Mouse (Mus musculus): Measurements from ENCODE around the gene B430306N03Rik. TPM values are rescaled to one million over a fixed set of nuclear protein-coding genes. Genes with fewer than 3 reads are reported as not detected.

B430306N03Rik gene
- polyA plus RNA-seq (2014; fragmentation: Illumina TruSeq; extraction: RNeasy Lipid Tissue Mini Kit (QIAGEN cat#74804); ENCODE audit: low read depth, low replicate concordance) = 0.19 TPM

DNA sequence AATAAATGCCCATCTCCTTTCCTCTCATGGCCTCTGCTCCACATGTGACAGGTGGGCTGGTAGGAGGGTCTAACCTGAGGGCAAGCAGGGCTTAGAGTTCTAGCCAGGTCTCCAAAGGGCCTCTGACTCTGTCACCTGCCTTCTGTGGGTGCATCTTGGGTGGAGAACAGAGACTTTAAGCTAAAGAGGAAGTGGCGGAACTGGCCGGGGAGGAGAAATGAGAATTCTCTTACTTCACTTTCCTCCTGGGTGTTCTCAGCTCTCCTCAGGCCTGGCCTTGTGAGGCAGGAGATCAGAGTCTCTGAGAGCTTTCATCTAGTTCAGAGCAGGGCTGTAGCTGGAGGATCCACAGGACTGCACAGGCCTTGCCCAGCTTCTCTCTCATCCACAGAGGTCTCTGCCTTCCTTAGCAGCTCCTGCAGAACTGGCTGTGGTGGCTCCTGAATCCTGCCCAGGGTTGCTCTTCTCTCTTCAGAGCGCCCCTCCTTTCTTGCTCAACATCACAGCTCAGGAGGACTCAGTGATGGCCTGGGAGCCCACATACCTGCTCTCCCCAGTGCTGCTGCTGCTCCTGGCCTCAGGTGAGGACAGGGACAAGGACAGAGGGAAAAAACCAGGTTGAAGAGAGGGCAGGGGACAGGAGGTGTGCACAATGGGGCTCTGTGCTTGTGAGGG lies at the start of gene B430306N03Rik:
Gene B430306N03Rik (plus strand): TSS at position 237 of the 675 bp plus-strand sequence.

DNA sequence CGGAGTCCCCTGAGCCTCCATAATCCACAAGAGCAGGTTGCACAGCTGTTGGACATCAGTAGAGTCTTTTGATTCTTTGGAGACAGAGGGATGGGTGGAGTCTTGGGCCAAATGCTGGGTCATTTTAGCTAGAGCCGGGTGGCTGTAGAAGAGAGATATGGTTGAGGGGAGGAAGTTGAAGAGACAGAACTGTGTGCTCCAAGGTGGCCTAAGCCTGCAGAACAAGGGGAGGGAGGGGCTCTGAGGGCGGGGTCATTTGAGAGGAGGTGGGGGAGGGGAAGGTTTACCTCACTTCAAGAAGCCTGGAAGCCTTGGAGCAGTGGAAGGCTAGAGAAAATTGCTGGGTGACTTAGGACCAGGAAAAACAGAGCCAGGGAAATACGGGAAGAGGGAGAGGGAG lies 16.7 kb upstream of the B430306N03Rik start, which contains the start of gene Treml2:
Gene Treml2 (plus strand): TSS at position 296 of the 400 bp plus-strand sequence.

DNA sequence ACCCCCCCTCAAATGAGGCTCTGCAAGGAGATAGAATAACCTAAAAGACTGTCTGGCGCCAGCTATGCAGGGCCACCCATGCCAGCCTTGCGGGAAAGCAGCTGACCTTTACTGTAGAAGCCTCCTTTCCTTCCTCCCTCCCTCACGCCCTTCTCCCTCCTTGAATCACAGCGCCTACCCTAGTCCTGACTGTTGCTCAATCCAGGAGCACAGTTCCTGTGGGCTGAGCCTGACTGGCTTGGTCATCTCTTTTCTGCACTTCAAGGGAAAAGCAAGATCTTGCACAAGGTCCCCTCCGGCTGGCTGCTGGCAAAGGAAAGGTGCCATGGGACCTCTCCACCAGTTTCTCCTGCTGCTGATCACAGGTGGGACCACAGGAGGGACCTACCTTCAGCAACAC lies 30.3 kb downstream of the B430306N03Rik start, which contains the start of gene Trem2:
Gene Trem2 (plus strand): TSS at position 171 of the 400 bp plus-strand sequence.

DNA sequence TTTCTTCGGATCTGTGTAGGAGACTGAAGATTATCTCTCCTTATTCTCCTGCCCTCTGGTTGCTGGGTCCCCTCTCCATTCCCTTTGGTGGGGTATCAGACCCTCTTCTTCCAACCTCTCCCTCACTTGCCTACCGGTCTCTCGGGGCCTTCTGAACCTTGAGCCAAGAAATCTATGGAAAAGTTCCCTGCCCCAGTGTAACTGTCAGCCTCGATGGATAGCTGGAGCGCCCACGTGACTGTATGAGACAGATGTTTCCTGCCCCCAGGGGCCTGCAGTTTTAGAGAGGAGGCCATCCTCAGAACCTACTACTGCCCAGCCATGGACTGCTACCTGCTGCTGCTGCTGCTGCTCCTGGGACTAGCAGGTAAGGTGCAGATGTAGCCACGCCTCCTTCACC lies 43.7 kb downstream of the B430306N03Rik start, which contains the start of gene Treml1:
Gene Treml1 (plus strand): TSS at position 301 of the 400 bp plus-strand sequence.

Other genes with a start within 250 kb of the B430306N03Rik start
- not detected for gene 1700067P10Rik, start 226.8 kb upstream of the B430306N03Rik start, polyA plus RNA-seq (2014; fragmentation: Illumina TruSeq; extraction: RNeasy Lipid Tissue Mini Kit (QIAGEN cat#74804); ENCODE audit: low read depth, low replicate concordance)
- not detected for gene 9830107B12Rik, start 169.9 kb upstream of the B430306N03Rik start, polyA plus RNA-seq (2014; fragmentation: Illumina TruSeq; extraction: RNeasy Lipid Tissue Mini Kit (QIAGEN cat#74804); ENCODE audit: low read depth, low replicate concordance)
- gene A530064D06Rik, start 148.9 kb upstream of the B430306N03Rik start, polyA plus RNA-seq (2014; fragmentation: Illumina TruSeq; extraction: RNeasy Lipid Tissue Mini Kit (QIAGEN cat#74804); ENCODE audit: low read depth, low replicate concordance) = 0.47 TPM
- gene Trem1, start 83.4 kb upstream of the B430306N03Rik start, polyA plus RNA-seq (2014; fragmentation: Illumina TruSeq; extraction: RNeasy Lipid Tissue Mini Kit (QIAGEN cat#74804); ENCODE audit: low read depth, low replicate concordance) = not detected
- not detected for gene Trem3, start 68.4 kb upstream of the B430306N03Rik start, polyA plus RNA-seq (2014; fragmentation: Illumina TruSeq; extraction: RNeasy Lipid Tissue Mini Kit (QIAGEN cat#74804); ENCODE audit: low read depth, low replicate concordance)
- 0.41 TPM for gene Treml4, start 51.8 kb upstream of the B430306N03Rik start, polyA plus RNA-seq (2014; fragmentation: Illumina TruSeq; extraction: RNeasy Lipid Tissue Mini Kit (QIAGEN cat#74804); ENCODE audit: low read depth, low replicate concordance)
- 0.79 TPM for gene Treml2, start 16.6 kb upstream of the B430306N03Rik start, polyA plus RNA-seq (2014; fragmentation: Illumina TruSeq; extraction: RNeasy Lipid Tissue Mini Kit (QIAGEN cat#74804); ENCODE audit: low read depth, low replicate concordance)
- 0.13 TPM for gene Trem2, start 30.3 kb downstream of the B430306N03Rik start, polyA plus RNA-seq (2014; fragmentation: Illumina TruSeq; extraction: RNeasy Lipid Tissue Mini Kit (QIAGEN cat#74804); ENCODE audit: low read depth, low replicate concordance)
- gene Treml1, start 43.8 kb downstream of the B430306N03Rik start, polyA plus RNA-seq (2014; fragmentation: Illumina TruSeq; extraction: RNeasy Lipid Tissue Mini Kit (QIAGEN cat#74804); ENCODE audit: low read depth, low replicate concordance) = not detected
- 24.4 TPM for gene Nfya, start 93.8 kb downstream of the B430306N03Rik start, polyA plus RNA-seq (2014; fragmentation: Illumina TruSeq; extraction: RNeasy Lipid Tissue Mini Kit (QIAGEN cat#74804); ENCODE audit: low read depth, low replicate concordance)
- 53.9 TPM for gene Oard1, start 93.9 kb downstream of the B430306N03Rik start, polyA plus RNA-seq (2014; fragmentation: Illumina TruSeq; extraction: RNeasy Lipid Tissue Mini Kit (QIAGEN cat#74804); ENCODE audit: low read depth, low replicate concordance)
- 2.7 TPM for gene Apobec2, start 116.8 kb downstream of the B430306N03Rik start, polyA plus RNA-seq (2014; fragmentation: Illumina TruSeq; extraction: RNeasy Lipid Tissue Mini Kit (QIAGEN cat#74804); ENCODE audit: low read depth, low replicate concordance)
- gene Tspo2, start 135.4 kb downstream of the B430306N03Rik start, polyA plus RNA-seq (2014; fragmentation: Illumina TruSeq; extraction: RNeasy Lipid Tissue Mini Kit (QIAGEN cat#74804); ENCODE audit: low read depth, low replicate concordance) = not detected
- gene Unc5cl, start 138.8 kb downstream of the B430306N03Rik start, polyA plus RNA-seq (2014; fragmentation: Illumina TruSeq; extraction: RNeasy Lipid Tissue Mini Kit (QIAGEN cat#74804); ENCODE audit: low read depth, low replicate concordance) = 3.2 TPM

All from sigmoid colon, adult 10 weeks (tissue).